Mouse (Mus musculus): ENCODE data around the gene Dip2b. TPM values are rescaled to one million over a fixed set of nuclear protein-coding genes. Genes with fewer than 3 reads are reported as not detected.
A peak's percentile ranks its signal among the peaks of the same experiment; 100 is the strongest.

Gene Dip2b
- total and polyA plus RNA-seq, 3 experiments, result 11.2 to 19.5 (median 18.6) TPM

DNA sequence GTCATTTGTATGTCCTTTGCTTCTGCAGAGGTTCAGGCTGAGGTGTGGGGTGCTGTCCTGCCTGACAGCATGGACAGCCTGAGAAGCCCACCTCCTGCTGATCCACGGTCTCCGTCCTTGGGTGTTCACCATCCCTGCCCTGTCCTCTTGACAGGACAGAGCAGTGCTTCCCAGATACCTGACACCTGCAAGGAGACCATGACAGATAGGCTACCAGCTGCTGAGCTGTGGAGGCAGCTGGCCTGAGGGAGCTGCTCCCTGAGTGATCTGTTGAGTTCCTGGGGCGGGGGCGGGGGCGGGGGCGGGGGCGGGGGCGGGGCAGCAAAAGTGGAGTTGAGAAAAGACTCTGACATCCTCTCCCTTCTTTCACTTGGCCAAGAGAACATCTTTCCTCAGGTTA, 36.3 kb downstream of the Dip2b start:
- H3K4me1 ChIP-seq (ENCODE audit: control insufficient read depth, insufficient read depth, low read length), result peaks cover 23% of the 10 kb centered on the region
- peaks cover 9% of the 10 kb centered on the region for H3K79me2 ChIP-seq (replicated peaks; ENCODE audit: control insufficient read depth, insufficient read depth, low read length)
- TF ChIP-seq POLR2A (IDR thresholded peaks at IDR 0.05; ENCODE audit: insufficient read depth, low read depth, low read length), result no peak
- no peak for TF ChIP-seq CTCF (IDR thresholded peaks at IDR 0.05)
- TF ChIP-seq EP300 (IDR thresholded peaks at IDR 0.05; ENCODE audit: insufficient read depth, low read depth, low read length), result no peak
- H3K27ac ChIP-seq, result no peak overlapping the region
- no peak overlapping the region for H3K4me3 ChIP-seq
- no peak for DNase-seq
- no peaks in the 10 kb centered on the region for H3K36me3 ChIP-seq (ENCODE audit: control insufficient read depth, insufficient read depth, low read length)
- H3K9ac ChIP-seq (ENCODE audit: low read depth, low read length), result no peak overlapping the region
- intact Hi-C loops (cut with DNase I), result loop anchor here (5.0 kb wide), 1 partner anchor 53 kb away; no protein-coding TSS in a partner anchor
- 28% methylated on average over 8 of the region's 8 CpGs for WGBS
- H3K27me3 ChIP-seq (ENCODE audit: control insufficient read depth, insufficient read depth, low read length), result no peaks in the 10 kb centered on the region

DNA sequence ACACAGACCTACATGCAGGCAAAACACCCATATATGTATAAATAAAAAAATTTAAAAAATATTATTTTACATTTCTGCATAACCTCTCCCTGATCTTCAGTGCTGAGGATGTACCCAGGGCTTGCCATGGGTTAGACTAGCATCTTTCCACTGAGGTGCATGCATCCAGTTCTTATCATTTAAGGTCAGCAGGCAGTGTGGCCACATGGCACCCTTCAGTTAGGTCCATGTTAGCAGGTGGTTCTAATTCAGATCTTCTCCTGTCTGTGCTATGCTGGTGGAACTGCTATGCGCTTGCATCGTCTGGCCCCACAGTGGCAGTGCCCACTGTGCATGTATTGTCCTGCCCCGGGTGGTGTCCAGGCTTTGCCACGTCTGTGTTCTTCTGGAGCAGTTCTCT, 37.9 kb downstream of the Dip2b start:
- TF ChIP-seq CTCF (IDR thresholded peaks at IDR 0.05), result no peak
- Histone ChIP-seq H3K79me2 (replicated peaks; ENCODE audit: control insufficient read depth, insufficient read depth, low read length) (peaks cover 9% of the 10 kb centered on the region), H3K36me3 (ENCODE audit: control insufficient read depth, insufficient read depth, low read length) (peaks cover 2% of the 10 kb centered on the region; the same call in 1 of the 2 replicates), H3K9ac (ENCODE audit: low read depth, low read length) (no peak overlapping the region), H3K27me3 (ENCODE audit: control insufficient read depth, insufficient read depth, low read length) (no peaks in the 10 kb centered on the region), H3K4me3 (no peak overlapping the region), H3K27ac (peak overlapping the region; percentile 24), H3K4me1 (ENCODE audit: control insufficient read depth, insufficient read depth, low read length) (peaks cover 30% of the 10 kb centered on the region)
- DNase-seq, result no peak
- WGBS, result 53% methylated on average over 4 of the region's 4 CpGs
- intact Hi-C loops (cut with DNase I), result loop anchor here (5.0 kb wide), 1 partner anchor 51 kb away; no protein-coding TSS in a partner anchor

DNA sequence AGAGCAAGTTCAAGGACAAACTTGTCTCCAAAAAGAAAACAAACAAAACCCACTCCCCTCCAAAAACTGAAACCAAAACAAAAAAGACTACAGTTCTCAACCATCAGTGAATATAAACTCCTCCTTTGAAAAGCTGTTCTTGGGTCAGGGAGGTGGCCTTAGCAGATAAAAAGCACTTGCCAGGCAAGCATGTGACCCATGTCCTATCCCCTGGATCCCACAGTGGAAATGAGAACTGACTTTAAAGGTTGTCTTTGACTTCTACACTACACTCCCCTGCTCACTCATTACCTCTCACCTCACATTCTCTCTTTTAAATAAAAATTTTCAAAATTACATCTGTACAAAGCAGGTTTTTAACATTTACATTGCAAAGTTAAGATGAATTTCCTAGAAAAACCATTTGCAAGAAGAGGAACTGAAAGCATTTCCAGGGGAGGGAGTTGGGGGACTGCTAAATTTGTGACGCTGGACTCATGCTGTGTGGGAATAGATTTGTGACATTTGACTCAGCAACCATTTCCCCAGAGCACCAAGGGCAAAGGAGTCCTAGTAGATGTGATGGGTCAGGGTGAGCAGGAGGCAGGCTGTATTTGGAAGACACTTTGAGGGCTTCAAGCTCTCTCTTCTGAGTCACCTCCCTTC, 42.5 kb downstream of the Dip2b start:
- Histone ChIP-seq H3K4me3 (no peak overlapping the region), H3K9ac (ENCODE audit: low read depth, low read length) (no peak overlapping the region), H3K4me1 (ENCODE audit: control insufficient read depth, insufficient read depth, low read length) (peaks cover 30% of the 10 kb centered on the region), H3K36me3 (ENCODE audit: control insufficient read depth, insufficient read depth, low read length) (peaks cover 2% of the 10 kb centered on the region; the same call in 1 of the 2 replicates), H3K27ac (peak overlapping the region; percentile 6; the same call in 1 of the 2 replicates), H3K79me2 (replicated peaks; ENCODE audit: control insufficient read depth, insufficient read depth, low read length) (peaks cover 12% of the 10 kb centered on the region), H3K27me3 (ENCODE audit: control insufficient read depth, insufficient read depth, low read length) (no peaks in the 10 kb centered on the region)
- intact Hi-C loops (cut with DNase I), result loop anchor here (5.0 kb wide), 1 partner anchor 34 kb away; no protein-coding TSS in a partner anchor
- WGBS, result 11% methylated on average over 1 of the region's 1 CpGs
- no peak for DNase-seq
- no peak for TF ChIP-seq EP300 (IDR thresholded peaks at IDR 0.05; ENCODE audit: insufficient read depth, low read depth, low read length)
- TF ChIP-seq POLR2A (IDR thresholded peaks at IDR 0.05; ENCODE audit: insufficient read depth, low read depth, low read length), result no peak
- no peak for TF ChIP-seq CTCF (IDR thresholded peaks at IDR 0.05)

DNA sequence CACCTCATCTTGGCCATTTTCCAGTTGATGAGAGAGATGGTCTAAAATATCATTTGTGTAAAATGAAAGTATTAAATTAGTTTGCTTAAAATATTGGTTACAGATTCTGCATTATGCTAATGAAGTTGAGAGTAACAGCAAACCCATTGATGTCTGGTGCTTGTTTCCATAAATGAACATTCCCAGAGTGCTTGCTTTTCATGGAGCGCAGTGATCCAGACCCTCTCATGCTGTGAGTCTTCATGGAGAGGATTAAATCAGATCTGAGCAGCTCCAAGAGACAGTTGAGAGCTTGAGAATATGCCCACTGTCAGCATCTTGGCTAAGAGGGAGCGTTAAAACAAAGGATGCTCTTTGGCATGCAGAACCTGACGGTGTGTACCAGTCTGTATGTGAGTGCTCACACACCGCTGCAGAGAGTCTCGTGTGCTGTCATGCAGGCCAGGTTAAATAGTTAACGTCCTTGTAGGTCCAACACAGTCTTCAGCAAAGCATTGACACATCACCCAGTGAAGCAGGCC, 43.1 kb downstream of the Dip2b start:
- intact Hi-C loops (cut with DNase I), result loop anchor here (5.0 kb wide), 1 partner anchor 34 kb away; no protein-coding TSS in a partner anchor
- TF ChIP-seq EP300 (IDR thresholded peaks at IDR 0.05; ENCODE audit: insufficient read depth, low read depth, low read length) (no peak), POLR2A (IDR thresholded peaks at IDR 0.05; ENCODE audit: insufficient read depth, low read depth, low read length) (no peak), CTCF (IDR thresholded peaks at IDR 0.05) (no peak)
- DNase-seq, result no peak
- Histone ChIP-seq H3K27ac (no peak overlapping the region), H3K79me2 (replicated peaks; ENCODE audit: control insufficient read depth, insufficient read depth, low read length) (peaks cover 12% of the 10 kb centered on the region), H3K27me3 (ENCODE audit: control insufficient read depth, insufficient read depth, low read length) (no peaks in the 10 kb centered on the region), H3K36me3 (ENCODE audit: control insufficient read depth, insufficient read depth, low read length) (peaks cover 2% of the 10 kb centered on the region; the same call in 1 of the 2 replicates), H3K9ac (ENCODE audit: low read depth, low read length) (no peak overlapping the region), H3K4me3 (no peak overlapping the region), H3K4me1 (ENCODE audit: control insufficient read depth, insufficient read depth, low read length) (peaks cover 28% of the 10 kb centered on the region)
- 88% methylated on average over 6 of the region's 6 CpGs for WGBS

DNA sequence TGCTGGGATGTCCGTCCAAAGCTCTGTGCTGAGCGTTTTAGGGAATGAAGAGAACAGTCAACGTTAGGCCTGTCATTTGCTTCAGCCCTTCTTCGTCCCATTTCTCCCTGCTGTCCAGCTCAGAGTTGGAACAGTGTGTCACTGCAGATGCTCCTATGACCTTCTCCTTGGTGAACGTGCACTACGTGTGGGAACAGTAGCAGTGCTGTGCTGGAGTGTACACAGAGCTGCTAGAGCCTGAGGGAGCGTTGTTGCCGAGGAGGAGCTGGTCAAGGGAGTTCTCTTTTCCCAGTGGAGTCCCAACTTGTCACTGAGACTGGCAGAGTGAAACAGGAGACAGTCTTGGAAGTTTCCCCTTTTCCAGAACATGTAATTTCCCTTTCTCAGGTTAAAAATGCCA, 43.6 kb downstream of the Dip2b start:
- no peak overlapping the region for H3K9ac ChIP-seq (ENCODE audit: low read depth, low read length)
- H3K4me3 ChIP-seq, result no peak overlapping the region
- no peak for DNase-seq
- H3K4me1 ChIP-seq (ENCODE audit: control insufficient read depth, insufficient read depth, low read length), result peaks cover 25% of the 10 kb centered on the region
- H3K79me2 ChIP-seq (replicated peaks; ENCODE audit: control insufficient read depth, insufficient read depth, low read length), result peaks cover 12% of the 10 kb centered on the region
- peaks cover 2% of the 10 kb centered on the region; the same call in 1 of the 2 replicates for H3K36me3 ChIP-seq (ENCODE audit: control insufficient read depth, insufficient read depth, low read length)
- WGBS, result 53% methylated on average over 8 of the region's 8 CpGs
- no peaks in the 10 kb centered on the region for H3K27me3 ChIP-seq (ENCODE audit: control insufficient read depth, insufficient read depth, low read length)
- no peak overlapping the region for H3K27ac ChIP-seq
- intact Hi-C loops (cut with DNase I), result loop anchor here (5.0 kb wide), 1 partner anchor 35 kb away; no protein-coding TSS in a partner anchor
- TF ChIP-seq POLR2A (IDR thresholded peaks at IDR 0.05; ENCODE audit: insufficient read depth, low read depth, low read length) (no peak), CTCF (IDR thresholded peaks at IDR 0.05) (no peak), EP300 (IDR thresholded peaks at IDR 0.05; ENCODE audit: insufficient read depth, low read depth, low read length) (no peak)

DNA sequence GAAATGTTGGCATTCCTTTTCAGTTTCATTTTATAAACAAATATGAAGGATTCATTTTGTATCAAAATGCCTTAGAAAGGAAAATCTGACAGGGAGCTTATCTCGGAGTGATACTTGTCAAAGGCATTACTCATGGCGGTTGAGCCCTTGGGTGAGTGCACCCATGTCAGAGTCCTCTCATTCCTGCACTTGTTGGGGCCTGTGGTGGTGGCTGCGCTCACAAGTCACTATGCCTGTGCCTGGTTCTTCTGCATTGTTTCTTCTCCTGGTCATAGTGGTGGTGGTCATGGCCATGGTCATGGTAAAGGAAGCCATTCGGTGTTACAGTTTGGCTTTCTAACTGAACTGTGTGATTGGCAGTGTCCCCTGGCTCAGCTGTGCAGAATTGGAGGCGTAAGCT, 44.3 kb downstream of the Dip2b start:
- Histone ChIP-seq H3K79me2 (replicated peaks; ENCODE audit: control insufficient read depth, insufficient read depth, low read length) (peaks cover 12% of the 10 kb centered on the region), H3K36me3 (ENCODE audit: control insufficient read depth, insufficient read depth, low read length) (peaks cover 2% of the 10 kb centered on the region; the same call in 1 of the 2 replicates), H3K27ac (no peak overlapping the region), H3K9ac (ENCODE audit: low read depth, low read length) (no peak overlapping the region), H3K4me3 (no peak overlapping the region), H3K4me1 (ENCODE audit: control insufficient read depth, insufficient read depth, low read length) (peaks cover 22% of the 10 kb centered on the region), H3K27me3 (ENCODE audit: control insufficient read depth, insufficient read depth, low read length) (no peaks in the 10 kb centered on the region)
- DNase-seq, result no peak
- intact Hi-C loops (cut with DNase I), result loop anchor here (5.0 kb wide), 1 partner anchor 35 kb away; no protein-coding TSS in a partner anchor
- no peak for TF ChIP-seq POLR2A (IDR thresholded peaks at IDR 0.05; ENCODE audit: insufficient read depth, low read depth, low read length)
- TF ChIP-seq CTCF (IDR thresholded peaks at IDR 0.05), result no peak
- no peak for TF ChIP-seq EP300 (IDR thresholded peaks at IDR 0.05; ENCODE audit: insufficient read depth, low read depth, low read length)
- 89% methylated on average over 5 of the region's 5 CpGs for WGBS
